Mouse (Mus musculus): ENCODE results near the gene Tyw1. TPM values are rescaled to one million over a fixed set of nuclear protein-coding genes. Genes with fewer than 3 reads are reported as not detected.

Gene Tyw1
- polyA plus RNA-seq, 1 experiment from 2014 or later, result 32.5 TPM

GRCm38 (mm10) chr5:130368236-130368635 lies 112.8 kb downstream of the Tyw1 start:
- no peak for DNase-seq (ENCODE audit: extremely low spot score, low spot score)
- 84% methylated on average over 6 of the region's 6 CpGs for WGBS
- H3K27me3 ChIP-seq (ENCODE audit: poor library complexity, severe bottlenecking), result no peaks in the 10 kb centered on the region

GRCm38 (mm10) chr5:130369237-130369636 lies 113.8 kb downstream of the Tyw1 start, which contains the start of gene Caln1:
Caln1 (plus strand) TSS chr5:130369455.
- H3K27ac ChIP-seq, result no peak within 1 kb of the TSS
- no peaks in the 10 kb centered on the region for H3K27me3 ChIP-seq (ENCODE audit: poor library complexity, severe bottlenecking)
- H3K36me3 ChIP-seq (replicated peaks), result no peaks in the 10 kb centered on the region
- no peak for DNase-seq (ENCODE audit: extremely low spot score, low spot score)
- WGBS, result 95% methylated on average over 11 of the region's 11 CpGs
- H3K9me3 ChIP-seq, result no peaks in the 10 kb centered on the region
- no peak within 1 kb of the TSS for H3K4me3 ChIP-seq
- H3K4me1 ChIP-seq, result no peaks in the 10 kb centered on the region

More at GRCm38 (mm10) chr5:130368236-130368635, 112.8 kb downstream of the Tyw1 start:
- H3K36me3 ChIP-seq (replicated peaks), result no peaks in the 10 kb centered on the region
- H3K27ac ChIP-seq, result no peak overlapping the region
- H3K9me3 ChIP-seq, result no peaks in the 10 kb centered on the region
- H3K4me1 ChIP-seq, result no peaks in the 10 kb centered on the region
- no peak overlapping the region for H3K4me3 ChIP-seq

GRCm38 (mm10) chr5:130375411-130375810 lies 120.0 kb downstream of the Tyw1 start:
- Histone ChIP-seq H3K4me3 (no peak overlapping the region), H3K9me3 (no peaks in the 10 kb centered on the region), H3K36me3 (replicated peaks) (no peaks in the 10 kb centered on the region), H3K27ac (no peak overlapping the region), H3K4me1 (no peaks in the 10 kb centered on the region), H3K27me3 (ENCODE audit: poor library complexity, severe bottlenecking) (no peaks in the 10 kb centered on the region)
- 86% methylated on average over 3 of the region's 3 CpGs for WGBS
- DNase-seq (ENCODE audit: extremely low spot score, low spot score), result no peak

GRCm38 (mm10) chr5:130384222-130384912 lies 128.9 kb downstream of the Tyw1 start, which contains the start of gene A330070K13Rik:
A330070K13Rik (minus strand) TSS chr5:130384631.
- no peaks in the 10 kb centered on the region for H3K36me3 ChIP-seq (replicated peaks)
- H3K4me1 ChIP-seq, result peaks cover 15% of the 10 kb centered on the region
- no peaks in the 10 kb centered on the region for H3K9me3 ChIP-seq
- DNase-seq (ENCODE audit: extremely low spot score, low spot score), result no peak
- H3K27me3 ChIP-seq (ENCODE audit: poor library complexity, severe bottlenecking), result no peaks in the 10 kb centered on the region
- peak within 1 kb of the TSS; percentile 15 for H3K4me3 ChIP-seq
- WGBS, result 14% methylated on average over 13 of the region's 13 CpGs
- H3K27ac ChIP-seq, result no peak within 1 kb of the TSS

GRCm38 (mm10) chr5:130386418-130386817 lies 131.0 kb downstream of the Tyw1 start:
- Histone ChIP-seq H3K9me3 (no peaks in the 10 kb centered on the region), H3K27me3 (ENCODE audit: poor library complexity, severe bottlenecking) (no peaks in the 10 kb centered on the region), H3K36me3 (replicated peaks) (no peaks in the 10 kb centered on the region), H3K4me1 (peaks cover 15% of the 10 kb centered on the region), H3K27ac (no peak overlapping the region), H3K4me3 (no peak overlapping the region)
- 54% methylated on average over 7 of the region's 7 CpGs for WGBS
- no peak for DNase-seq (ENCODE audit: extremely low spot score, low spot score)

Other genes starting within 250 kb of the Tyw1 start
- 33.2 and 36.6 TPM in 2 replicates for gene Asl, start 226.4 kb upstream of the Tyw1 start, polyA plus RNA-seq (2016; fragmentation: Nextera tagmentation; extraction: Ambion mirVana)
- gene Crcp, start 226.3 kb upstream of the Tyw1 start, polyA plus RNA-seq (2016; fragmentation: Nextera tagmentation; extraction: Ambion mirVana), result 61.3 and 64.0 TPM in 2 replicates
- 54.9 and 57.0 TPM in 2 replicates for gene Tpst1, start 182.3 kb upstream of the Tyw1 start, polyA plus RNA-seq (2016; fragmentation: Nextera tagmentation; extraction: Ambion mirVana)
- gene Kctd7, start 110.8 kb upstream of the Tyw1 start, polyA plus RNA-seq (2016; fragmentation: Nextera tagmentation; extraction: Ambion mirVana), result 3.6 and 3.9 TPM in 2 replicates
- 23.3 and 25.4 TPM in 2 replicates for gene Rabgef1, start 83.8 kb upstream of the Tyw1 start, polyA plus RNA-seq (2016; fragmentation: Nextera tagmentation; extraction: Ambion mirVana)
- gene Tmem248, start 38.5 kb upstream of the Tyw1 start, polyA plus RNA-seq (2016; fragmentation: Nextera tagmentation; extraction: Ambion mirVana), result 35.8 and 39.2 TPM in 2 replicates
- gene Sbds, start 89 bp upstream of the Tyw1 start, polyA plus RNA-seq (2016; fragmentation: Nextera tagmentation; extraction: Ambion mirVana), result 69.5 and 76.7 TPM in 2 replicates
- 0.07 and 0.30 TPM in 2 replicates for gene Caln1, start 113.8 kb downstream of the Tyw1 start, polyA plus RNA-seq (2016; fragmentation: Nextera tagmentation; extraction: Ambion mirVana)
- gene A330070K13Rik, start 129.0 kb downstream of the Tyw1 start, polyA plus RNA-seq (2016; fragmentation: Nextera tagmentation; extraction: Ambion mirVana), result not detected in 2 replicates